Mouse (Mus musculus): Measurements from ENCODE around the gene Dnah6. TPM values are rescaled to one million over a fixed set of nuclear protein-coding genes. Genes with fewer than 3 reads are reported as not detected.

Gene Dnah6
- polyA plus RNA-seq, 1 experiment, result 9.9 TPM

GRCm38 (mm10) chr6:73210445-73210972 is 10.9 kb downstream of the Dnah6 start:
- no peaks in the 10 kb centered on the region for H3K4me1 ChIP-seq (ENCODE audit: control insufficient read depth, insufficient read depth, low read length)
- no peaks in the 10 kb centered on the region for H3K27me3 ChIP-seq (ENCODE audit: control insufficient read depth, insufficient read depth, low read length)
- H3K36me3 ChIP-seq (ENCODE audit: control insufficient read depth, insufficient read depth, low read length), result no peaks in the 10 kb centered on the region; the same call in 1 of the 2 replicates
- no peak overlapping the region for H3K27ac ChIP-seq (ENCODE audit: control insufficient read depth, insufficient read depth, low read depth, low read length)
- no peak overlapping the region for H3K4me3 ChIP-seq (ENCODE audit: control insufficient read depth, low read depth, low read length)
- TF ChIP-seq CTCF (IDR thresholded peaks at IDR 0.05; ENCODE audit: control insufficient read depth, insufficient read depth, insufficient replicate concordance, low read depth, low read length) (no peak), POLR2A (IDR thresholded peaks at IDR 0.05; ENCODE audit: control insufficient read depth, low read depth, low read length) (no peak)

- H3K27ac ChIP-seq (ENCODE audit: control insufficient read depth, insufficient read depth, low read depth, low read length), result no peak overlapping the region
- no peaks in the 10 kb centered on the region for H3K4me1 ChIP-seq (ENCODE audit: control insufficient read depth, insufficient read depth, low read length)
- no peaks in the 10 kb centered on the region for H3K27me3 ChIP-seq (ENCODE audit: control insufficient read depth, insufficient read depth, low read length)
- no peak overlapping the region for H3K4me3 ChIP-seq (ENCODE audit: control insufficient read depth, low read depth, low read length)
- no peaks in the 10 kb centered on the region; the same call in 1 of the 2 replicates for H3K36me3 ChIP-seq (ENCODE audit: control insufficient read depth, insufficient read depth, low read length)
- TF ChIP-seq CTCF (IDR thresholded peaks at IDR 0.05; ENCODE audit: control insufficient read depth, insufficient read depth, insufficient replicate concordance, low read depth, low read length) (no peak), POLR2A (IDR thresholded peaks at IDR 0.05; ENCODE audit: control insufficient read depth, low read depth, low read length) (no peak)
Measured at GRCm38 (mm10) chr6:73209598-73209997, 11.9 kb downstream of the Dnah6 start.

DNA sequence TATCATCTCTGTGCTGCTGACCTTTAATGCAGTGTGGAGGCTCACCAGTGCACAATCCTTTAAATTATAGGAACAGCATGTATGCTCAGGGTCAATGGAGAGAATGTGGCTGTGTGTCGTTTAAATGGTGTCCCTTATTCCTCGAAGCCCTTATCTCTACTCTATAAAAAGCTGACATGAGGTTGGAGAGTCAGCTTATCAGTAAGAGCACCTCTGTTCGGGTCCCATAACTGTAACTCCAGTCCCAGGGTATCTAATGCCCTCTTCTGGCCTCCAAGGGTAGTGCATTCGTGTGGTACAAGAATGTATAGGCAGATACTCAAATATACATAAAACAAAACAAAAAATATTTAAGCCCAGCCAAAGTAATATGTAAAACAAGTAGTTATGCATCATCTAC is 16.5 kb downstream of the Dnah6 start:
- H3K4me1 ChIP-seq (ENCODE audit: control insufficient read depth, insufficient read depth, low read length), result no peaks in the 10 kb centered on the region
- TF ChIP-seq POLR2A (IDR thresholded peaks at IDR 0.05; ENCODE audit: control insufficient read depth, low read depth, low read length) (no peak), CTCF (IDR thresholded peaks at IDR 0.05; ENCODE audit: control insufficient read depth, insufficient read depth, insufficient replicate concordance, low read depth, low read length) (no peak)
- H3K27me3 ChIP-seq (ENCODE audit: control insufficient read depth, insufficient read depth, low read length), result no peaks in the 10 kb centered on the region
- H3K27ac ChIP-seq (ENCODE audit: control insufficient read depth, insufficient read depth, low read depth, low read length), result no peak overlapping the region
- H3K36me3 ChIP-seq (ENCODE audit: control insufficient read depth, insufficient read depth, low read length), result no peaks in the 10 kb centered on the region; the same call in 1 of the 2 replicates
- no peak overlapping the region for H3K4me3 ChIP-seq (ENCODE audit: control insufficient read depth, low read depth, low read length)

DNA sequence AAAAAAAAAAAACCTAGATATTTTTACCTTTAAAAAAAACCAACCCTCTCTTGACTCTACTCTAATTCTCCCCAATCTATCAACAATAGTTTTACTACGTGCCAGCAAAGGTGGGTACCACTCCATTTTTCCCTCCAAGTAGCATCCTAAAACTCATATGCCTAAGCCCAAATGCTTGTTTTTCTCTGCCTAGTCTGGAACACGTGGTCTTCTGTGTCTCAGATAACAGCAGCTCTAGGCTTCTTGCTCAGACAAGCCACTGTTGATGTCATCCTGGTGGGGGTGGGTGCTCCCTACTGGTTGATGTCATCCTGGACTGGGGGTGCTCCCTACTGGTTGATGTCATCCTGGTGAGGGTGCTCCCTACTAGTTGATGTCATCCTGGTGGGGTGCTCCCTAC is 17.7 kb downstream of the Dnah6 start:
- H3K27ac ChIP-seq (ENCODE audit: control insufficient read depth, insufficient read depth, low read depth, low read length), result no peak overlapping the region
- TF ChIP-seq CTCF (IDR thresholded peaks at IDR 0.05; ENCODE audit: control insufficient read depth, insufficient read depth, insufficient replicate concordance, low read depth, low read length), result no peak
- TF ChIP-seq POLR2A (IDR thresholded peaks at IDR 0.05; ENCODE audit: control insufficient read depth, low read depth, low read length), result no peak
- no peaks in the 10 kb centered on the region for H3K27me3 ChIP-seq (ENCODE audit: control insufficient read depth, insufficient read depth, low read length)
- H3K36me3 ChIP-seq (ENCODE audit: control insufficient read depth, insufficient read depth, low read length), result no peaks in the 10 kb centered on the region; the same call in 1 of the 2 replicates
- no peaks in the 10 kb centered on the region for H3K4me1 ChIP-seq (ENCODE audit: control insufficient read depth, insufficient read depth, low read length)
- H3K4me3 ChIP-seq (ENCODE audit: control insufficient read depth, low read depth, low read length), result no peak overlapping the region

DNA sequence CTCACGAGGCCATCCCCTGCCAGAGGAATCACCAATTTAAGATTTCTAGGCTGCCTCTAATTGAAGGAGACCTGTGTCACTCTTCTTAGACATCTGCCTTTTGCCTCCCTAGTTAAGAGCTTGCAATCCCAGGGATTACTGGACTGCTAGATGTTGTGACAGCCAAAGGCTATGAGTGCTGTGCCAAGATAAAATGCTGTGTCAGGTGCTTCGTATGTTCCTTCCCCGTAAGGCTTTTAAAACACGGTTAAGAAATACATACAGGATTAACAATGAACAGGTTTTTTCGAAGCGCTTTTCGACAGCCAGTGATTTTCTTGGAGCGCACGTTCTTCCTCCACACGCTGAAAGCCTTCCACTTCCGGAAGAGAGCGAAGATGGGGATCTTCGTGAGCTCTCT is 26.2 kb downstream of the Dnah6 start:
- no peaks in the 10 kb centered on the region for H3K27me3 ChIP-seq (ENCODE audit: control insufficient read depth, insufficient read depth, low read length)
- no peak overlapping the region for H3K4me3 ChIP-seq (ENCODE audit: control insufficient read depth, low read depth, low read length)
- H3K27ac ChIP-seq (ENCODE audit: control insufficient read depth, insufficient read depth, low read depth, low read length), result no peak overlapping the region
- H3K36me3 ChIP-seq (ENCODE audit: control insufficient read depth, insufficient read depth, low read length), result no peaks in the 10 kb centered on the region
- no peaks in the 10 kb centered on the region for H3K4me1 ChIP-seq (ENCODE audit: control insufficient read depth, insufficient read depth, low read length)
- TF ChIP-seq POLR2A (IDR thresholded peaks at IDR 0.05; ENCODE audit: control insufficient read depth, low read depth, low read length), result no peak
- TF ChIP-seq CTCF (IDR thresholded peaks at IDR 0.05; ENCODE audit: control insufficient read depth, insufficient read depth, insufficient replicate concordance, low read depth, low read length), result no peak

DNA sequence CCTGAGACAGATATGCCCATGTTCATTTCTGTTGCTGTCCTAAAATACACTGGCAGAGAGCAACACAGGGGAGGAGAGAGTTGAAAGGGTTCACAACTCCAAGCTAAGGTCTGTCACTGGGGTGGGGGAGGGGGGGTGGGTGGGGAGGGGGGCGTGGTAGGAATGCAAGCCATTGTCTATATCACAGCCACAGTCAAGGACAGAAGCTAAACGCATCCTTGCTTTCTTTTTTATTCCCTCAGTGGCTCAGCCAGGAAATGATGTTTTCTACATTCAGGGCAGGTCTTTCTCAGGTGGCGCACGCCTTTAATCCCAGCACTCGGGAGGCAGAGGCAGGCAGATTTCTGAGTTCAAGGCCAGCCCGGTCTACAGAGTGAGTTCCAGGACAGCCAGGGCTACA is 30.7 kb downstream of the Dnah6 start:
- no peak overlapping the region for H3K4me3 ChIP-seq (ENCODE audit: control insufficient read depth, low read depth, low read length)
- no peaks in the 10 kb centered on the region; the same call in 1 of the 2 replicates for H3K36me3 ChIP-seq (ENCODE audit: control insufficient read depth, insufficient read depth, low read length)
- H3K27ac ChIP-seq (ENCODE audit: control insufficient read depth, insufficient read depth, low read depth, low read length), result no peak overlapping the region
- no peaks in the 10 kb centered on the region for H3K27me3 ChIP-seq (ENCODE audit: control insufficient read depth, insufficient read depth, low read length)
- no peak for TF ChIP-seq POLR2A (IDR thresholded peaks at IDR 0.05; ENCODE audit: control insufficient read depth, low read depth, low read length)
- TF ChIP-seq CTCF (IDR thresholded peaks at IDR 0.05; ENCODE audit: control insufficient read depth, insufficient read depth, insufficient replicate concordance, low read depth, low read length), result no peak
- H3K4me1 ChIP-seq (ENCODE audit: control insufficient read depth, insufficient read depth, low read length), result no peaks in the 10 kb centered on the region

- Histone ChIP-seq H3K4me3 (ENCODE audit: control insufficient read depth, low read depth, low read length) (no peak overlapping the region), H3K36me3 (ENCODE audit: control insufficient read depth, insufficient read depth, low read length) (no peaks in the 10 kb centered on the region; the same call in 1 of the 2 replicates), H3K27ac (ENCODE audit: control insufficient read depth, insufficient read depth, low read depth, low read length) (no peak overlapping the region), H3K27me3 (ENCODE audit: control insufficient read depth, insufficient read depth, low read length) (no peaks in the 10 kb centered on the region), H3K4me1 (ENCODE audit: control insufficient read depth, insufficient read depth, low read length) (no peaks in the 10 kb centered on the region)
- TF ChIP-seq CTCF (IDR thresholded peaks at IDR 0.05; ENCODE audit: control insufficient read depth, insufficient read depth, insufficient replicate concordance, low read depth, low read length), result no peak
- TF ChIP-seq POLR2A (IDR thresholded peaks at IDR 0.05; ENCODE audit: control insufficient read depth, low read depth, low read length), result no peak
Measured at GRCm38 (mm10) chr6:73184276-73184675, 37.2 kb downstream of the Dnah6 start.

Data from testis, adult 2 months (tissue).